21 mouse cellular contexts compared by ENCODE assay signal in genomic region chrX:99409331-99409730, GRCm38 (mm10).
DNase-seq lines count a peak whose midpoint lies in the region; ATAC-seq lines count a peak whose summit lies in the region.
"Had no signal": no experiment of that assay in that cellular context is flagged by ENCODE, and none has a peak within 500 bp of the region (broad histone marks: within the 10 kb centered on the region; RNA-seq: fewer than 3 reads in every experiment).

No protein-coding gene starts in this region.

- H3K4me1 ChIP-seq in forebrain, embryonic 10.5 days: peaks cover 42% of the 10 kb centered on the region
- no peaks in the 10 kb centered on the region for H3K4me1 ChIP-seq in forebrain, embryonic 15.5 days
- H3K4me1 ChIP-seq in embryonic facial prominence, embryonic 13.5 days: peaks cover 36% of the 10 kb centered on the region
- H3K4me1 ChIP-seq in limb, embryonic 12.5 days (replicated peaks): peaks cover 25% of the 10 kb centered on the region
- H3K4me1 ChIP-seq in intestine, embryonic 16.5 days (ENCODE audit: control insufficient read depth, insufficient read depth, low read length): 0 out of 2 replicates have a peak, but pooled peaks cover 3% of the 10 kb centered on the region
- H3K4me1 ChIP-seq: hindbrain, embryonic 15.5 days had no signal

- 75% methylated on average over 5 of the region's 5 CpGs for WGBS in forebrain, embryonic 10.5 days
- WGBS in forebrain, embryonic 15.5 days: 64% methylated on average over 5 of the region's 5 CpGs
- 47% methylated on average over 5 of the region's 5 CpGs for WGBS in embryonic facial prominence, embryonic 13.5 days
- 55% methylated on average over 5 of the region's 5 CpGs for WGBS in limb, embryonic 12.5 days
- WGBS in intestine, embryonic 16.5 days: 71% methylated on average over 5 of the region's 5 CpGs

- DNase-seq in forebrain, embryonic 10.5 days (ENCODE audit: extremely low spot score, low spot score): no peak
- DNase-seq in brain, adult 2 months (ENCODE audit: low read depth, low spot score): peak; percentile 7
- no peak for DNase-seq in cerebellum, postnatal 4 days (ENCODE audit: low spot score in 2 of 2)
- no peak for DNase-seq in thymus, postnatal 10 days (ENCODE audit: low spot score in 2 of 2)
- DNase-seq: adrenal gland, adult 8-10 months; adrenal gland, postnatal 36 days; B cell, adult 2 months; cerebellum, adult 11 months; cerebellum, adult 8-10 months; cerebellum, postnatal 14 days; gastrocnemius, postnatal 10 days; heart, postnatal 36 days had no signal

- ATAC-seq in forebrain, embryonic 15.5 days (replicated peaks): no peak
- ATAC-seq in embryonic facial prominence, embryonic 13.5 days (ENCODE audit: insufficient number of reproducible peaks, insufficient read depth, low FRiP score, low TSS enrichment, low read depth): no peak
- no peak for ATAC-seq in limb, embryonic 12.5 days (ENCODE audit: insufficient number of reproducible peaks, insufficient read depth, low FRiP score, low TSS enrichment, low read depth)
- ATAC-seq in intestine, embryonic 16.5 days: no peak
- ATAC-seq: CD4-positive, CD25-positive, alpha-beta regulatory T cell, adult 4 months; forebrain, embryonic 13.5 days had no signal

- H3K9ac ChIP-seq in forebrain, embryonic 15.5 days (replicated peaks): no peak overlapping the region
- H3K9ac ChIP-seq in embryonic facial prominence, embryonic 13.5 days: no peak overlapping the region
- no peak overlapping the region for H3K9ac ChIP-seq in limb, embryonic 12.5 days (replicated peaks)
- no peak overlapping the region for H3K9ac ChIP-seq in intestine, embryonic 16.5 days (ENCODE audit: low read depth, low read length)
- H3K9ac ChIP-seq: forebrain, embryonic 13.5 days; heart, embryonic 13.5 days; hindbrain, embryonic 15.5 days had no signal

- no peaks in the 10 kb centered on the region for H3K36me3 ChIP-seq in forebrain, embryonic 10.5 days (replicated peaks)
- no peaks in the 10 kb centered on the region for H3K36me3 ChIP-seq in forebrain, embryonic 15.5 days
- no peaks in the 10 kb centered on the region for H3K36me3 ChIP-seq in embryonic facial prominence, embryonic 13.5 days
- H3K36me3 ChIP-seq in limb, embryonic 12.5 days: no peaks in the 10 kb centered on the region
- H3K36me3 ChIP-seq in intestine, embryonic 16.5 days (ENCODE audit: control insufficient read depth, insufficient read depth, low read length): no peaks in the 10 kb centered on the region
- H3K36me3 ChIP-seq: G1E; heart, embryonic 13.5 days; hindbrain, embryonic 15.5 days had no signal

- no peak overlapping the region for H3K4me3 ChIP-seq in forebrain, embryonic 10.5 days
- H3K4me3 ChIP-seq in forebrain, embryonic 15.5 days: no peak overlapping the region
- H3K4me3 ChIP-seq in embryonic facial prominence, embryonic 13.5 days: no peak overlapping the region
- H3K4me3 ChIP-seq in limb, embryonic 12.5 days (replicated peaks): no peak overlapping the region
- H3K4me3 ChIP-seq in intestine, embryonic 16.5 days (ENCODE audit: low read length): no peak overlapping the region
- H3K4me3 ChIP-seq: forebrain, embryonic 13.5 days; heart, embryonic 13.5 days; hindbrain, embryonic 15.5 days had no signal

- H3K4me2 ChIP-seq in forebrain, embryonic 15.5 days (replicated peaks): no peak overlapping the region
- H3K4me2 ChIP-seq in embryonic facial prominence, embryonic 13.5 days: no peak overlapping the region
- H3K4me2 ChIP-seq in limb, embryonic 12.5 days: no peak overlapping the region
- no peak overlapping the region for H3K4me2 ChIP-seq in intestine, embryonic 16.5 days (ENCODE audit: low read depth, low read length)
- H3K4me2 ChIP-seq: forebrain, embryonic 13.5 days; heart, embryonic 13.5 days; hindbrain, embryonic 15.5 days had no signal

- H3K27ac ChIP-seq in forebrain, embryonic 10.5 days: peak overlapping the region; percentile 58; the same call in 1 of the 2 replicates
- no peak overlapping the region for H3K27ac ChIP-seq in forebrain, embryonic 15.5 days (replicated peaks)
- H3K27ac ChIP-seq in embryonic facial prominence, embryonic 13.5 days: peak overlapping the region; percentile 86
- peak overlapping the region; percentile 66 for H3K27ac ChIP-seq in limb, embryonic 12.5 days
- H3K27ac ChIP-seq in intestine, embryonic 16.5 days (ENCODE audit: low read length): no peak overlapping the region
- H3K27ac ChIP-seq: forebrain, embryonic 13.5 days; heart, embryonic 13.5 days; hindbrain, embryonic 15.5 days had no signal

- no peaks in the 10 kb centered on the region for H3K9me3 ChIP-seq in forebrain, embryonic 10.5 days
- H3K9me3 ChIP-seq in forebrain, embryonic 15.5 days: no peaks in the 10 kb centered on the region
- H3K9me3 ChIP-seq in embryonic facial prominence, embryonic 13.5 days: no peaks in the 10 kb centered on the region
- no peaks in the 10 kb centered on the region for H3K9me3 ChIP-seq in limb, embryonic 12.5 days
- H3K9me3 ChIP-seq in intestine, embryonic 16.5 days (ENCODE audit: control insufficient read depth, low read length): no peaks in the 10 kb centered on the region
- H3K9me3 ChIP-seq: forebrain, embryonic 13.5 days; G1E; heart, embryonic 13.5 days; hindbrain, embryonic 15.5 days had no signal

- peaks cover 98% of the 10 kb centered on the region for H3K27me3 ChIP-seq in forebrain, embryonic 10.5 days (ENCODE audit: poor library complexity, severe bottlenecking)
- H3K27me3 ChIP-seq in forebrain, embryonic 15.5 days: no peaks in the 10 kb centered on the region
- peaks cover 58% of the 10 kb centered on the region for H3K27me3 ChIP-seq in embryonic facial prominence, embryonic 13.5 days
- H3K27me3 ChIP-seq in limb, embryonic 12.5 days: peaks cover 57% of the 10 kb centered on the region
- no peaks in the 10 kb centered on the region; the same call in 1 of the 2 replicates for H3K27me3 ChIP-seq in intestine, embryonic 16.5 days (replicated peaks; ENCODE audit: control insufficient read depth, insufficient read depth, low read length)

Comparison
In these comparisons a context has a peak if more than half of its experiments do, and no peak if none do; other contexts are left out.
1. H3K27ac ChIP-seq: peak in forebrain, embryonic 10.5 days (single experiment), embryonic facial prominence, embryonic 13.5 days (single experiment) and limb, embryonic 12.5 days (single experiment); none in forebrain, embryonic 15.5 days (single experiment) and intestine, embryonic 16.5 days (single experiment).